Mouse (Mus musculus): ENCODE results near the gene AW551984. TPM values are rescaled to one million over a fixed set of nuclear protein-coding genes. Genes with fewer than 3 reads are reported as not detected.

AW551984 gene
- polyA plus RNA-seq, 1 experiment, result not detected

GRCm38 (mm10) chr9:39575469-39575868, 28.7 kb downstream of the AW551984 start, which contains the start of gene Olfr959:
Gene Olfr959 (minus strand): TSS chr9:39575569.
- H3K4me1 ChIP-seq (ENCODE audit: control insufficient read depth, insufficient read depth, insufficient read length), result no peaks in the 10 kb centered on the region
- H3K27ac ChIP-seq (ENCODE audit: insufficient read depth, low read length), result no peak within 1 kb of the TSS
- TF ChIP-seq POLR2A (IDR thresholded peaks at IDR 0.05; ENCODE audit: low read depth, low read length), result no peak
- no peak for TF ChIP-seq CTCF (IDR thresholded peaks at IDR 0.05; ENCODE audit: extremely low read depth, insufficient read depth, insufficient read length, insufficient replicate concordance)
- DNase-seq (ENCODE audit: low read depth in 1 of 2, low spot score in 2 of 2), result no peak
- no peaks in the 10 kb centered on the region for H3K27me3 ChIP-seq (ENCODE audit: control insufficient read depth, insufficient read depth, low read length)
- no peaks in the 10 kb centered on the region for H3K36me3 ChIP-seq (ENCODE audit: control insufficient read depth, insufficient read depth, low read length)
- H3K4me3 ChIP-seq (ENCODE audit: extremely low read depth, insufficient read depth, insufficient read length), result no peak within 1 kb of the TSS
- 78% methylated on average over 3 of the region's 3 CpGs for WGBS

- no peak for DNase-seq (ENCODE audit: low read depth in 1 of 2, low spot score in 2 of 2)
- Histone ChIP-seq H3K27ac (ENCODE audit: insufficient read depth, low read length) (no peak overlapping the region), H3K36me3 (ENCODE audit: control insufficient read depth, insufficient read depth, low read length) (no peaks in the 10 kb centered on the region), H3K4me1 (ENCODE audit: control insufficient read depth, insufficient read depth, insufficient read length) (no peaks in the 10 kb centered on the region), H3K27me3 (ENCODE audit: control insufficient read depth, insufficient read depth, low read length) (no peaks in the 10 kb centered on the region), H3K4me3 (ENCODE audit: extremely low read depth, insufficient read depth, insufficient read length) (no peak overlapping the region)
- TF ChIP-seq CTCF (IDR thresholded peaks at IDR 0.05; ENCODE audit: extremely low read depth, insufficient read depth, insufficient read length, insufficient replicate concordance) (no peak), POLR2A (IDR thresholded peaks at IDR 0.05; ENCODE audit: low read depth, low read length) (no peak)
These were observed 45.9 kb downstream of the AW551984 start for GRCm38 (mm10) chr9:39558349-39558647.

- H3K36me3 ChIP-seq (ENCODE audit: control insufficient read depth, insufficient read depth, low read length), result no peaks in the 10 kb centered on the region
- DNase-seq (ENCODE audit: low read depth in 1 of 2, low spot score in 2 of 2), result no peak
- no peaks in the 10 kb centered on the region for H3K27me3 ChIP-seq (ENCODE audit: control insufficient read depth, insufficient read depth, low read length)
- WGBS, result 58% methylated on average over 3 of the region's 3 CpGs
- TF ChIP-seq POLR2A (IDR thresholded peaks at IDR 0.05; ENCODE audit: low read depth, low read length) (no peak), CTCF (IDR thresholded peaks at IDR 0.05; ENCODE audit: extremely low read depth, insufficient read depth, insufficient read length, insufficient replicate concordance) (no peak)
- H3K4me3 ChIP-seq (ENCODE audit: extremely low read depth, insufficient read depth, insufficient read length), result no peak overlapping the region
- H3K4me1 ChIP-seq (ENCODE audit: control insufficient read depth, insufficient read depth, insufficient read length), result no peaks in the 10 kb centered on the region
- no peak overlapping the region for H3K27ac ChIP-seq (ENCODE audit: insufficient read depth, low read length)
These were observed 46.5 kb downstream of the AW551984 start for GRCm38 (mm10) chr9:39557529-39558348.

- TF ChIP-seq CTCF (IDR thresholded peaks at IDR 0.05; ENCODE audit: extremely low read depth, insufficient read depth, insufficient read length, insufficient replicate concordance) (no peak), POLR2A (IDR thresholded peaks at IDR 0.05; ENCODE audit: low read depth, low read length) (no peak)
- Histone ChIP-seq H3K27me3 (ENCODE audit: control insufficient read depth, insufficient read depth, low read length) (no peaks in the 10 kb centered on the region), H3K4me1 (ENCODE audit: control insufficient read depth, insufficient read depth, insufficient read length) (no peaks in the 10 kb centered on the region), H3K36me3 (ENCODE audit: control insufficient read depth, insufficient read depth, low read length) (no peaks in the 10 kb centered on the region), H3K27ac (ENCODE audit: insufficient read depth, low read length) (no peak within 1 kb of the TSS), H3K4me3 (ENCODE audit: extremely low read depth, insufficient read depth, insufficient read length) (no peak within 1 kb of the TSS)
- no peak for DNase-seq (ENCODE audit: low read depth in 1 of 2, low spot score in 2 of 2)
- WGBS, result 69% methylated on average over 2 of the region's 2 CpGs
These were observed 50.3 kb downstream of the AW551984 start, which contains the start of gene Olfr958 for GRCm38 (mm10) chr9:39553946-39554345. Gene Olfr958 (minus strand): TSS chr9:39554054.

GRCm38 (mm10) chr9:39550806-39551205, 53.4 kb downstream of the AW551984 start:
- Histone ChIP-seq H3K4me3 (ENCODE audit: extremely low read depth, insufficient read depth, insufficient read length) (no peak overlapping the region), H3K27ac (ENCODE audit: insufficient read depth, low read length) (no peak overlapping the region), H3K36me3 (ENCODE audit: control insufficient read depth, insufficient read depth, low read length) (no peaks in the 10 kb centered on the region), H3K4me1 (ENCODE audit: control insufficient read depth, insufficient read depth, insufficient read length) (no peaks in the 10 kb centered on the region), H3K27me3 (ENCODE audit: control insufficient read depth, insufficient read depth, low read length) (no peaks in the 10 kb centered on the region)
- TF ChIP-seq POLR2A (IDR thresholded peaks at IDR 0.05; ENCODE audit: low read depth, low read length), result no peak
- no peak for TF ChIP-seq CTCF (IDR thresholded peaks at IDR 0.05; ENCODE audit: extremely low read depth, insufficient read depth, insufficient read length, insufficient replicate concordance)
- WGBS, result 83% methylated on average over 5 of the region's 5 CpGs
- no peak for DNase-seq (ENCODE audit: low read depth in 1 of 2, low spot score in 2 of 2)

Other genes with a start within 250 kb of the AW551984 start
- not detected in 2 replicates for gene Olfr951, start 217.0 kb downstream of the AW551984 start, polyA plus RNA-seq (2012; rRNA removed)
- gene Olfr952, start 177.3 kb downstream of the AW551984 start, polyA plus RNA-seq (2012; rRNA removed), result not detected in 2 replicates
- not detected in 2 replicates for gene Olfr954, start 147.7 kb downstream of the AW551984 start, polyA plus RNA-seq (2012; rRNA removed)
- not detected in 2 replicates for gene Olfr955, start 132.5 kb downstream of the AW551984 start, polyA plus RNA-seq (2012; rRNA removed)
- gene Olfr44, start 110.4 kb downstream of the AW551984 start, polyA plus RNA-seq (2012; rRNA removed), result not detected in 2 replicates
- gene Olfr957, start 88.6 kb downstream of the AW551984 start, polyA plus RNA-seq (2012; rRNA removed), result not detected in 2 replicates
- gene Olfr958, start 50.3 kb downstream of the AW551984 start, polyA plus RNA-seq (2012; rRNA removed), result not detected in 2 replicates
- not detected in 2 replicates for gene Olfr959, start 28.8 kb downstream of the AW551984 start, polyA plus RNA-seq (2012; rRNA removed)
- gene Olfr148, start 6.3 kb upstream of the AW551984 start, polyA plus RNA-seq (2012; rRNA removed), result not detected in 2 replicates
- not detected in 2 replicates for gene Olfr960, start 17.0 kb upstream of the AW551984 start, polyA plus RNA-seq (2012; rRNA removed)
- not detected in 2 replicates for gene Olfr961, start 40.7 kb upstream of the AW551984 start, polyA plus RNA-seq (2012; rRNA removed)
- gene Olfr963, start 62.8 kb upstream of the AW551984 start, polyA plus RNA-seq (2012; rRNA removed), result not detected in 2 replicates
- gene Olfr149, start 102.7 kb upstream of the AW551984 start, polyA plus RNA-seq (2012; rRNA removed), result not detected in 2 replicates
- gene Olfr965, start 107.0 kb upstream of the AW551984 start, polyA plus RNA-seq (2012; rRNA removed), result not detected in 2 replicates
- gene Olfr150, start 126.6 kb upstream of the AW551984 start, polyA plus RNA-seq (2012; rRNA removed), result not detected in 2 replicates
- not detected in 2 replicates for gene Olfr967, start 141.8 kb upstream of the AW551984 start, polyA plus RNA-seq (2012; rRNA removed)
- gene Olfr968, start 178.8 kb upstream of the AW551984 start, polyA plus RNA-seq (2012; rRNA removed), result not detected in 2 replicates
- not detected in 2 replicates for gene Olfr969, start 186.5 kb upstream of the AW551984 start, polyA plus RNA-seq (2012; rRNA removed)
- not detected in 2 replicates for gene Olfr970, start 204.5 kb upstream of the AW551984 start, polyA plus RNA-seq (2012; rRNA removed)
- not detected in 2 replicates for gene Olfr971, start 232.5 kb upstream of the AW551984 start, polyA plus RNA-seq (2012; rRNA removed)

All from spleen, adult 2 months (tissue).